Mouse (Mus musculus) lung, embryonic 14.5 days (tissue): Measurements from ENCODE around the gene Gtdc1. TPM values are rescaled to one million over a fixed set of nuclear protein-coding genes. Genes with fewer than 3 reads are reported as not detected.

Source experiments
- ATAC-seq: fragments of 200-750 bp; cut with Nextera tagmentation; 2 replicates; pipeline ENCODE4 v1.8.0; 2017; ENCODE audit warnings: mild to moderate bottlenecking, moderate TSS enrichment, moderate library complexity; ENCODE audit not compliant: insufficient read depth
- DNase-seq: peaks from one replicate; pipeline ENCODE4 v3.0.0-alpha.2; 2015
- H3K27ac ChIP-seq: fragments of 300-500 bp; sonication (generic); 2 replicates; pipeline ENCODE4 v1.5.1; 2014; ENCODE audit warnings: low read depth, mild to moderate bottlenecking, moderate library complexity
- H3K27me3 ChIP-seq: fragments of 300-500 bp; sonication (generic); 2 replicates; pipeline ENCODE4 v1.6.1; 2014; ENCODE audit warnings: low read length, control low read depth; ENCODE audit not compliant: insufficient read depth
- H3K36me3 ChIP-seq: fragments of 300-500 bp; sonication (generic); 2 replicates; pipeline ENCODE4 v1.6.1; 2014; ENCODE audit warnings: control low read depth; ENCODE audit not compliant: insufficient read depth
- H3K4me1 ChIP-seq: fragments of 300-500 bp; sonication (generic); 2 replicates; pipeline ENCODE4 v1.6.1; 2014; ENCODE audit warnings: antibody characterized with exemption, control low read depth; ENCODE audit not compliant: insufficient read depth
- H3K4me2 ChIP-seq: fragments of 300-500 bp; sonication (generic); 2 replicates; pipeline ENCODE4 v1.6.1; 2014; ENCODE audit warnings: mild to moderate bottlenecking
- H3K4me3 ChIP-seq: fragments of 300-500 bp; sonication (generic); 2 replicates; pipeline ENCODE4 v1.5.1; 2014; ENCODE audit warnings: low read depth, low read length
- H3K9ac ChIP-seq: fragments of 300-500 bp; sonication (generic); 2 replicates; pipeline ENCODE4 v1.6.1; 2014
- H3K9me3 ChIP-seq: fragments of 300-500 bp; sonication (generic); 2 replicates; pipeline ENCODE4 v1.6.1; 2016; ENCODE audit warnings: low read depth, low read length, control low read depth
- CTCF ChIP-seq: IDR thresholded peaks from 2 replicates; pipeline ENCODE4 v1.5.1; 2016; ENCODE audit warnings: antibody characterized with exemption, low read depth
- WGBS: fragments of 180-500 bp; shearing (Covaris S2); extraction: QIAGEN DNeasy Blood & Tissue Kit; methylation state at CpG from one replicate; pipeline ENCODE4 v1.1.7; 2014; 5-methylcytosine and 5-hydroxymethylcytosine counted together
- polyA plus RNA-seq: library from polyadenylated mRNA; unstranded; fragments of >200 nt; fragmentation: Nextera tagmentation; extraction: Ambion mirVana; gene quantifications from 2 replicates; pipeline ENCODE4 v1.2.1, GENCODE M21; 2014

Gene Gtdc1
- polyA plus RNA-seq, 1 experiment from 2014 or later, result 14.2 TPM

DNA sequence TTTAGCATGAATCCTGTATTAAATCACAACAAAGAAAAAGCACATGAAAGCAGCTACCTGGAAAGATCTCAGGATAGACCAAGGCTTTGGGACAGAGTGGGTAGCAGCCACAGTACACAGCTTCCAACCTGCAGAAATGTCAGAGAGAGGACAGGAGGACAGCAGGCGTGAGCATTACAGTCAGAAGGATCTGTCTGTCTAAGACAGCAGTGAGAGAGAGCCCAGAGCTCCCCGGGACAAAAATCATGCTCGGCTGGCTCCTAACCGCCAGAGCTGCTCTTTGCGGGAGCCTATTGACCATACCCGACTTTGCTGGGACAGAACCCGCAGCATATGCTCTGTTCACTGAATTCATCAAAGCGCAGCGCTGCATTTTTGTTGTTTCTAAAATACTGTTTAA, 356.3 kb downstream of the Gtdc1 start:
- no peaks in the 10 kb centered on the region for H3K9me3 ChIP-seq
- peak; percentile 68 for DNase-seq
- no peaks in the 10 kb centered on the region for H3K27me3 ChIP-seq
- no peak for TF ChIP-seq CTCF
- no peak overlapping the region for H3K4me3 ChIP-seq
- peak overlapping the region; percentile 36 for H3K4me2 ChIP-seq
- peak overlapping the region; percentile 30; the same call in 1 of the 2 replicates for H3K9ac ChIP-seq
- 39% methylated on average over 9 of the region's 9 CpGs for WGBS
- H3K36me3 ChIP-seq, result no peaks in the 10 kb centered on the region
- ATAC-seq, result peak; percentile 44; the same call in 1 of the 2 replicates
- H3K4me1 ChIP-seq, result peaks cover 3% of the 10 kb centered on the region
- peak overlapping the region; percentile 90 for H3K27ac ChIP-seq

GRCm38 (mm10) chr2:44569140-44569952, 358.1 kb downstream of the Gtdc1 start:
- Histone ChIP-seq H3K9ac (no peak overlapping the region), H3K9me3 (no peaks in the 10 kb centered on the region), H3K4me1 (peaks cover 3% of the 10 kb centered on the region), H3K27ac (peak overlapping the region; percentile 63; the same call in 1 of the 2 replicates), H3K36me3 (no peaks in the 10 kb centered on the region), H3K27me3 (no peaks in the 10 kb centered on the region), H3K4me2 (no peak overlapping the region), H3K4me3 (no peak overlapping the region)
- DNase-seq (peak; percentile 50), ATAC-seq (no peak)
- 55% methylated on average over 7 of the region's 7 CpGs for WGBS
- no peak for TF ChIP-seq CTCF

DNA sequence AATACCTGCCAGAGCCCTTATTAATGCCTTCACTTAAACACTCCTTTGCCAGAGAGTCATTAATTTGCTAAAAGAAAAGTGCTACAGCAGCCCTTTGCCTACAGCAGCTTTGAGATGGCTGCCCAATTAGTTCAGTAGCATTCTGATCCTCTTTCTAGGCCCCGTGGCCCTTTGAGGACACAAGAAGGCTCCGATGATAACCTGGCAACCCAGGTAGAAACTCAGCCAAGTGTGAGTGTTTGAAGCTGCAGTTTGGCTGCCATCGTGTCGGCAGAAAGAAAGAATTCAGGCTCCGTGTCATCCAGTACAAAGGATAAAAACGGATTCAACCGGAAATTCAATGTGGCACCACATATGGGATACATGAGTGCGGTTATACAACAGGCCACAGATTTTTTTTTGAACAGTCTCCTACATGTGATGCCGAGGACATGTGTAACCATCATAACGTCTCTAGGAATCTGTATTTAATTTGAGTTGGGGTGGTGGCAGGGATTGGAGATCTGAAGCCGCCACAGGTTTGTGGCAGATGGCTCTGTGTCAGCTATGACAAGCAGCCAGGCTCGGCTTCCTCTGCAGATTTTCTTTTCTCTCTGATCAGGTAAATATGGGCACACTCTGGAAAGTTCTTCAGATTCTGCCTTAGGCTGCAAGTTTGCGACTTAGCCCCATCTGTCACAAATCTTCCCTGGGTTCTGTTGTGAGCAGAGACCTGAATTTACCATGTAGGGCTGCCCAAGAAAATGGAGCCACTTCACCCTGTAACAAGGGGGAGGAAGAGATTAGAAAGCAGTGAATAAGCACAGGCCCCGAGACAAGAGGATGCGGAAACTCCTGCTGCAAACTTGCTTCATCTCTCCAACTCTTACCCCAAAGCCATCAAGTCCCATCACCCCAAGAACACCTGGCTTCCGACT, 362.4 kb downstream of the Gtdc1 start:
- no peaks in the 10 kb centered on the region for H3K27me3 ChIP-seq
- H3K36me3 ChIP-seq, result no peaks in the 10 kb centered on the region
- peaks cover 8% of the 10 kb centered on the region for H3K4me1 ChIP-seq
- no peak for TF ChIP-seq CTCF
- no peak for ATAC-seq
- no peak overlapping the region for H3K4me2 ChIP-seq
- no peak overlapping the region for H3K9ac ChIP-seq
- H3K9me3 ChIP-seq, result no peaks in the 10 kb centered on the region
- no peak overlapping the region for H3K4me3 ChIP-seq
- WGBS, result 86% methylated on average over 16 of the region's 16 CpGs
- DNase-seq, result no peak
- H3K27ac ChIP-seq, result no peak overlapping the region

GRCm38 (mm10) chr2:44561789-44562188, 365.7 kb downstream of the Gtdc1 start:
- Histone ChIP-seq H3K9me3 (no peaks in the 10 kb centered on the region), H3K27ac (no peak overlapping the region), H3K4me2 (no peak overlapping the region), H3K9ac (no peak overlapping the region), H3K36me3 (no peaks in the 10 kb centered on the region), H3K27me3 (no peaks in the 10 kb centered on the region), H3K4me1 (peaks cover 10% of the 10 kb centered on the region), H3K4me3 (no peak overlapping the region)
- WGBS, result 84% methylated on average over 4 of the region's 4 CpGs
- no peak for TF ChIP-seq CTCF
- ATAC-seq (no peak), DNase-seq (no peak)

- Histone ChIP-seq H3K9ac (no peak overlapping the region), H3K4me1 (peaks cover 13% of the 10 kb centered on the region), H3K4me3 (no peak overlapping the region), H3K4me2 (peak overlapping the region; percentile 76), H3K27me3 (no peaks in the 10 kb centered on the region), H3K9me3 (no peaks in the 10 kb centered on the region), H3K36me3 (no peaks in the 10 kb centered on the region), H3K27ac (peak overlapping the region; percentile 89)
- ATAC-seq, result peak; percentile 66
- WGBS, result 31% methylated on average over 6 of the region's 6 CpGs
- DNase-seq, result peak; percentile 77
- TF ChIP-seq CTCF, result no peak
These were observed 368.1 kb downstream of the Gtdc1 start for GRCm38 (mm10) chr2:44559242-44559944.

DNA sequence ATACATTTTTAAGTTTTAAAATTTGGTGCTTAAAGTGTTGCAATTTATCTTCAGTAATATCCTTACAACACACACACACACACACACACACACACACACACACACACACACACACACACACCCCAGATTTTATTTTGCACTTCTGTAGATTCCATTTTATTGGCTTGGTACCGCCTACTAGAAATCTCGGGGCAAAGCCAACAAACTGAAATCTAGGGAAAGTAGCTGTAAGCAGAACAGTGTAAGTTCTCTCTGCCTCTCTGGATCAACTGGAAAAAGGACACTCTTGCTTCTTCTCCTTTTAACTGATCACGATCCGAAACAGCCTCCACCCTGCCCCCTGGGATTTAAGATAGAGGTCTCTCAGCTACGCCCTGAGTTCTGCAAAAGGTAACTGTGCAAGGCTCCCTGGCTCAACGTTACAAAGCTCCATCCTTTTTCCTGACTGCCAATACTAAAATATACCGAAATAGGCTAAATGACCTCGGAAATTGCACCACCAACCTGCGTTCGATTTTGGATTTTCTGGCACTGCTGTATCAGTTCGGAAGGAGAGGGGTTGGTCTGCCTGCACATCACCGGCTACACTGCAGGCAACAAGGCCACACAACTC, 369.7 kb downstream of the Gtdc1 start:
- ATAC-seq (no peak), DNase-seq (peak; percentile 74)
- Histone ChIP-seq H3K4me3 (peak overlapping the region; percentile 24), H3K9me3 (no peaks in the 10 kb centered on the region), H3K9ac (peak overlapping the region; percentile 65), H3K27ac (peak overlapping the region; percentile 89), H3K36me3 (no peaks in the 10 kb centered on the region), H3K4me2 (peak overlapping the region; percentile 76), H3K27me3 (no peaks in the 10 kb centered on the region), H3K4me1 (peaks cover 13% of the 10 kb centered on the region)
- WGBS, result 41% methylated on average over 12 of the region's 12 CpGs
- no peak for TF ChIP-seq CTCF
